Mouse (Mus musculus) intestine, embryonic 14.5 days (tissue): Measurements from ENCODE around the gene Scrn3. TPM values are rescaled to one million over a fixed set of nuclear protein-coding genes. Genes with fewer than 3 reads are reported as not detected.

ENCODE experiments used
- ATAC-seq: fragments of 200-750 bp; cut with Nextera tagmentation; replicated peaks from 2 replicates; pipeline ENCODE4 v1.8.0; 2017; ENCODE audit warnings: low read depth, moderate number of reproducible peaks, moderate TSS enrichment, moderate library complexity; ENCODE audit not compliant: low FRiP score, low TSS enrichment
- DNase-seq: peaks from one replicate; pipeline ENCODE4 v3.0.0-alpha.2; 2018; ENCODE audit warnings: low spot score
- H3K27ac ChIP-seq: fragments of 300-500 bp; sonication (generic); 2 replicates; pipeline ENCODE4 v1.5.1; 2014; ENCODE audit warnings: low read depth, mild to moderate bottlenecking, control low read depth
- H3K27me3 ChIP-seq: fragments of 300-500 bp; sonication (generic); replicated peaks from 2 replicates; pipeline ENCODE4 v1.6.1; 2014; ENCODE audit warnings: low read length, control low read depth; ENCODE audit not compliant: control insufficient read depth, insufficient read depth
- H3K36me3 ChIP-seq: fragments of 300-500 bp; sonication (generic); 2 replicates; pipeline ENCODE4 v1.6.1; 2014; ENCODE audit warnings: low read length, control low read depth; ENCODE audit not compliant: control insufficient read depth, insufficient read depth
- H3K4me1 ChIP-seq: fragments of 300-500 bp; sonication (generic); replicated peaks from 2 replicates; pipeline ENCODE4 v1.6.1; 2014; ENCODE audit warnings: low read length, control low read depth, mixed read lengths; ENCODE audit not compliant: control insufficient read depth, insufficient read depth
- H3K4me2 ChIP-seq: fragments of 300-500 bp; sonication (generic); 2 replicates; pipeline ENCODE4 v1.6.1; 2014; ENCODE audit warnings: low read length
- H3K4me3 ChIP-seq: fragments of 300-500 bp; sonication (generic); 2 replicates; pipeline ENCODE4 v1.5.1; 2014; ENCODE audit warnings: low read depth, low read length, control low read depth, mixed read lengths
- H3K9ac ChIP-seq: fragments of 300-500 bp; sonication (generic); 2 replicates; pipeline ENCODE4 v1.6.1; 2014; ENCODE audit warnings: mild to moderate bottlenecking, low read length
- H3K9me3 ChIP-seq: fragments of 300-500 bp; sonication (generic); 2 replicates; pipeline ENCODE4 v1.6.1; 2016; ENCODE audit warnings: low read length, control low read depth; ENCODE audit not compliant: control insufficient read depth
- WGBS: fragments of 180-500 bp; shearing (Covaris S2); extraction: QIAGEN DNeasy Blood & Tissue Kit; methylation state at CpG from one replicate; pipeline ENCODE4 v1.1.7; 2014; 5-methylcytosine and 5-hydroxymethylcytosine counted together
- polyA plus RNA-seq: library from polyadenylated mRNA; unstranded; fragments of >200 nt; fragmentation: Nextera tagmentation; extraction: Ambion mirVana; gene quantifications from 2 replicates; pipeline ENCODE4 v1.2.1, GENCODE M21; 2014

The Scrn3 gene
- polyA plus RNA-seq, 1 experiment from 2014 or later: 12.6 TPM

DNA sequence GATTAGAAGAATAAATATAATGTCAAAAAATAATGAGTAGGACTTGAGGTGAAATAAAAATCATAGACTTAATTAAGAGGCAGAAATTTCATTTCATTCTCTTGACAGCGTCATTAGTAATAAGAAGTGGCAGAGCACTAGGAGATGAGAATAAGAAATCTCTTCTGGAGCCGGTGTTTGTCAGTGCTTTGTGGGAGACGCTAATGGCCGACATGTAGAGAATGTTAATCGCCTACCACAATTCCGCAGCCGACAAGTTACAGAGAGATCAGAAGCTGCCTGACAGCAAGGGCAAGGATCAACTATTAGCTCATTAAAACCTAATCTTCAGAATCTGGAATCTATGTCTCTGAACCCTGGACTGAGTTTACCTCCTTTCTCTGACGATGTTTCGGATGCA, 35.4 kb downstream of the Scrn3 start:
- no peaks in the 10 kb centered on the region for H3K4me1 ChIP-seq
- ATAC-seq: no peak
- no peak overlapping the region for H3K4me3 ChIP-seq
- 79% methylated on average over 9 of the region's 9 CpGs for WGBS
- H3K27ac ChIP-seq: no peak overlapping the region
- DNase-seq: no peak
- no peaks in the 10 kb centered on the region for H3K36me3 ChIP-seq
- no peaks in the 10 kb centered on the region for H3K9me3 ChIP-seq
- H3K27me3 ChIP-seq: no peaks in the 10 kb centered on the region
- H3K4me2 ChIP-seq: no peak overlapping the region
- no peak overlapping the region for H3K9ac ChIP-seq

DNA sequence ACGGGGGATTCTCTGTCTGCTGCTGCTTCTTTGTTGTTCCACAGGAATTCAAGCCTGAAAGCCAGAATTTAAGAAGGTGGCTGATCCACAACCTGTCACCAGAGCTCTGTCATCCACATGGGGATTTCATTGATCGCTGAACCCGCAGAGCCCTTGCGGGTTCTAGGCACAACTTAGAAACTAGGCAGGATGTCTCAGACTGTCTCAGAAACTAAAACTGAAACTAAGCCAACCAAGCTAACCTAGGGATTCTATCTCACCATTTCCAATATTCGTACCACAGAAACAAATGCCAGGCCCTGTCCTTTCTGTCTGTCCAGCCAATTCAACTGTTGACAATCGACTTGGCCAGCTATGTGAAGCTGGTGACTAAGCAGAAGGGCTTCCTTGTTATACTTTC, 35.8 kb downstream of the Scrn3 start:
- H3K9ac ChIP-seq: no peak overlapping the region
- ATAC-seq (no peak), DNase-seq (no peak)
- H3K27ac ChIP-seq: no peak overlapping the region
- no peak overlapping the region for H3K4me3 ChIP-seq
- H3K36me3 ChIP-seq: no peaks in the 10 kb centered on the region
- H3K4me1 ChIP-seq: no peaks in the 10 kb centered on the region
- no peaks in the 10 kb centered on the region for H3K9me3 ChIP-seq
- no peaks in the 10 kb centered on the region for H3K27me3 ChIP-seq
- 86% methylated on average over 6 of the region's 6 CpGs for WGBS
- no peak overlapping the region for H3K4me2 ChIP-seq

DNA sequence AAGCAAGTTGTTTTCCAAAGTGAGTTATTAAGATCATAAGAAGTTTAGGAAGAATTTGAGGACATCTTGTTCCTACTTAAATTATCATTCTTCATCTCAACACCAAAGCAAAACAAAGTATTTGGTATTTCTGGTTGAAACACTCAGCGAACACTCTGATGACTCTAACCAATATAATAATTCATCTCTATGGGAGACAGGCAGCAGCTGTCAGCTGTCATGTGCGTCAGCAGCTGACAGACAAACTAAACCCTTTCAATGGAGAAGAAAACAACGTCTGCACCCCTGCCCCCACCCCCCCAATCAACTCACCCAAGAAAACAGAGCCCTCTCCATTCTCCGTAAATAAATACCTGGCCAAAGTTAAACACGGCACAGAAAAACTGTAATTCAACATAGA, 39.1 kb downstream of the Scrn3 start:
- WGBS: 29% methylated on average over 5 of the region's 5 CpGs
- DNase-seq: no peak
- Histone ChIP-seq H3K27ac (0 out of 2 replicates have a peak overlapping the region, but pooled peaks have one; percentile 13), H3K27me3 (no peaks in the 10 kb centered on the region), H3K4me2 (peak overlapping the region; percentile 9; the same call in 1 of the 2 replicates), H3K9ac (no peak overlapping the region), H3K4me1 (no peaks in the 10 kb centered on the region), H3K9me3 (no peaks in the 10 kb centered on the region), H3K4me3 (no peak overlapping the region), H3K36me3 (no peaks in the 10 kb centered on the region)
- no peak for ATAC-seq

DNA sequence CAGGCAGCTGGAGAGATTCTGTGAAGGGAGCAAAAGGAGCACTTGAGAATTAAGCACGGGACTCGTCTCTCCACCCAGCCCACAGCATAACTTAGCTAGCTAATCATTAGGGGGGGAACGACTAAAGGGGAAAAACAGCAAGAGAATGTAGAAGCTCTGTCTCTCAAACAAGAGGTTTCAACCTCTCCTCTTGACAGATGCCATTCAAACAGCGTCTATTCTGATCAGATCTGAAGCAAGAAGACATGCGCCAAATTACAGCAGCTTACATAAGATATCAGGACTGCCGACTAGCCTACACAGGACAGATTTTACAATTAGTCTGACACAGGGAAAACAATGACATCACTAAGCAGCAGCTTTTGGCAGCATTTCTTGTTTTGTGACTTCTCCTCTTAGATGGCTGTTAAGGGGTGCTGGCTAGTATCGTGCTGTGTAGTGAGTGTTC, 39.5 kb downstream of the Scrn3 start:
- Histone ChIP-seq H3K27ac (0 out of 2 replicates have a peak overlapping the region, but pooled peaks have one; percentile 13), H3K9me3 (no peaks in the 10 kb centered on the region), H3K4me2 (peak overlapping the region; percentile 9; the same call in 1 of the 2 replicates), H3K9ac (no peak overlapping the region), H3K4me3 (no peak overlapping the region), H3K4me1 (no peaks in the 10 kb centered on the region), H3K27me3 (no peaks in the 10 kb centered on the region), H3K36me3 (no peaks in the 10 kb centered on the region)
- no peak for DNase-seq
- ATAC-seq: no peak
- WGBS: 43% methylated on average over 7 of the region's 7 CpGs

DNA sequence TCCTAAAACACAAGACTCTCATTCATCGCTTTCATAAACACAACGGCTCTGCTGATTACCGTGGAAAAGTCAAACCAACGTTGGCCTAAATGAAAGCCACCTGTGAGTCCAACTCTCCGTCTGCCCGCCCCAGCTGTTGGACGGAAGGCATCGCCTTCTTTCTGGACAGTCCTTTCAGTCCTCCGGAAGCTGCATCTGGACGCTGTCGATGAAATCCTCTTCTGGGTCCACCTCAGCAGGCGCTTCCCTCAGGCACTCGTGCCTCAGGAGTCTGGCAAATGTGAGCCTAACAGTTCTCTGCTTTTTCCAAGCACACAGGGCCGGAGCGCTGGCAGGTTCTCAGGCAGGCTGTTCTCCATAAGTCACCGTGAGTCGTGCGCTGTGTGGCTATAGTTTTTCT, 44.6 kb downstream of the Scrn3 start:
- Histone ChIP-seq H3K9ac (no peak overlapping the region), H3K27me3 (no peaks in the 10 kb centered on the region), H3K4me3 (no peak overlapping the region), H3K4me2 (peak overlapping the region; percentile 26; the same call in 1 of the 2 replicates), H3K9me3 (no peaks in the 10 kb centered on the region), H3K36me3 (no peaks in the 10 kb centered on the region), H3K27ac (no peak overlapping the region), H3K4me1 (no peaks in the 10 kb centered on the region)
- WGBS: 55% methylated on average over 18 of the region's 18 CpGs
- DNase-seq (no peak), ATAC-seq (no peak)

DNA sequence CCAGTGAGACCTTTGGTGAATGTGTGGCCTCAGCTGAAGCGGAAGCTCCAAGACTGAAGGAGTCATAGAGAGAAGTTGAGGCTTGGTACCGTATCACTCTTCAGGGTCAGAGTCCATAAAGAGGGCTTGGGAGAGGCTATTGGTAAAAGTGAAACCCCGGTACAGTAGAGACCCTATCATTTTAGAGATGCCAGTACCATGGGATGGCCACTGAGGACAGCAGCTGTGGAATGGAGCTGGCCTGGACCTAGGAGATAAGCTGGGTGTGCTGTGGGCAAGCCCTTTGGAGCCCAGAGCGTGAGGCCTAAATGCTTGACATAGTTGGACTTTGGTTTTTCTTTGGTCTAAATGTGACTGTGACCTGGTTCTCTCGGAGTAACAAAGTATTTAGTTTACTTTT, 47.5 kb downstream of the Scrn3 start:
- no peak overlapping the region for H3K4me2 ChIP-seq
- WGBS: 92% methylated on average over 5 of the region's 5 CpGs
- no peak overlapping the region for H3K9ac ChIP-seq
- H3K27me3 ChIP-seq: no peaks in the 10 kb centered on the region
- no peaks in the 10 kb centered on the region for H3K36me3 ChIP-seq
- H3K4me3 ChIP-seq: no peak overlapping the region
- DNase-seq (no peak), ATAC-seq (no peak)
- no peak overlapping the region for H3K27ac ChIP-seq
- H3K9me3 ChIP-seq: no peaks in the 10 kb centered on the region
- H3K4me1 ChIP-seq: no peaks in the 10 kb centered on the region

DNA sequence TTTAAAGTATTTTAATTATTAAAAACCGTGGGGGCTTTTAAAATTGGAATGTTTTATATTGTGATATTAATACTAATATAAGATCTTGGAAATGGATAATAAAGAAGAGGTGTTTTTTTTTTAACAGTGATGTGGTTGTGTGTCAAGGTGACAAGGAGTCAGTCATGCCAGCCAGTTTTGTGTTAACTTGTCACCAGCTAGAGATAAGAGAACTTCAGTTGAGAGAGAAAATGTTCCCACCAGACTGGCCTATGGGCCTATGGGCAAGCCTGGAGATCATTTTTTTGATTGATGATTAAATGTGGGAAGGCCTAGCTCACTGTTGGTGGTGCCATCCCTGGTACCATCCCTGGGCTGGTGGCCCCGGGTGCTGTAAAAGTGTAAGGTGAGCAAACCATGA, 48.1 kb downstream of the Scrn3 start:
- no peak overlapping the region for H3K4me2 ChIP-seq
- ATAC-seq (no peak), DNase-seq (no peak)
- H3K27me3 ChIP-seq: no peaks in the 10 kb centered on the region
- H3K9me3 ChIP-seq: no peaks in the 10 kb centered on the region
- H3K9ac ChIP-seq: no peak overlapping the region
- no peak overlapping the region for H3K27ac ChIP-seq
- H3K4me1 ChIP-seq: no peaks in the 10 kb centered on the region
- H3K4me3 ChIP-seq: no peak overlapping the region
- no peaks in the 10 kb centered on the region for H3K36me3 ChIP-seq
- WGBS: 88% methylated on average over 2 of the region's 2 CpGs

DNA sequence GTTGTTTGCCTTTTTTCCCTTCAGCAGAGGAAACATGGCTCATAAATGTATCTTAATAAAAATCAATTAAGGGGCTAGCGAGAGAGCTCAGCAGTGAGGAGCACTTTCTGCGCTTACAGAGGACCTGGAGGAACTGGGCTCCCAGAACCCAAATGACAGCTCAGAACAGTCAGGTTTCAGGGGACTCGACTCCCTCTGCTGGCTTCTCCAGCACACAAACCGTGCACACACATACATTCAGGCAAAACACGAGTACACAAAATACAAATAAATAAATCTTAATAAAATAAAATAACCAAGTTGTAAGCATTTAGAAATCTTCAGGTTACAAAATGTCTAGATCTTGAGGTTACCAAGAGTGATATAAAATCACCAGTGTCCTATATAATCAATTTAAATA, 51.0 kb downstream of the Scrn3 start:
- H3K36me3 ChIP-seq: no peaks in the 10 kb centered on the region
- no peaks in the 10 kb centered on the region for H3K9me3 ChIP-seq
- H3K4me3 ChIP-seq: no peak overlapping the region
- H3K9ac ChIP-seq: no peak overlapping the region
- ATAC-seq (no peak), DNase-seq (no peak)
- no peak overlapping the region for H3K27ac ChIP-seq
- no peak overlapping the region for H3K4me2 ChIP-seq
- no peaks in the 10 kb centered on the region for H3K4me1 ChIP-seq
- H3K27me3 ChIP-seq: no peaks in the 10 kb centered on the region
- WGBS: 73% methylated on average over 5 of the region's 5 CpGs

DNA sequence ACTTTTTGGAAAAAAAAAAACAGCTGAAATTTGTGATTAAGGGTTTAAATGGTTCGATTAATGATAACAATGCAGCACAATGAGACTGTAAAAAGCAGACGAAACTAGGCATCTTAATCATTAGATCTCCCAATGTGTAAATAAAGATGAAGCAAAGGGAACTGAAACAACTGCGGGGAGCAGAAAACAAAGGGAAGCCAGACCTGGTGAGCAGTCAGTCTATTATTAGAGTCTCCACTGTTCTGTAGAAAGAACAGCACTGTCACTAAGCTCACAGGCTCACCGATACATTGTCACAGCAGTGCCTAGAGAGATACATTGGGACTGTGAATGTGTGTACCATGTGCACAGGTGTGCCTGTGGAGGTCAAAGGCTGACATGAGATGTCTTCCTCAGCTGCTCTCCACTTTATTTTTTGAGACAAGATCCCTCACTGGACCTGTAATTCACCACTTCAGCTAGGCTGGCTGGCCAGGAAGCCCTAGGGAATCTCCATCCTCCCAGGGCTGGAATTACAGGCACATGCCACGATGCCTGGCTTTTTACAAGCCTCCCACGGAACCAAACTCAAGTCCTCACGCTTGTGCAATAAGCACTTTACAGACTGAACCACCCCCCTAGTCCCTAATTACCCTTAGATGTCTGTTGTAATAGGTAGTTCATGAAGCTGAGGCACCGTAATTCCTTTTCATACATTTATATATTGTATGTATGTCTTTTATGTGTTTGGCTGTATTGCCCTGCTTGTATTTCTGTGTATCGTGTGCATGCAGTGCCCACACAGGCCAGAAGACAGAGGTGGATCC, 59.3 kb downstream of the Scrn3 start:
- Histone ChIP-seq H3K27me3 (no peaks in the 10 kb centered on the region), H3K27ac (no peak overlapping the region), H3K9me3 (no peaks in the 10 kb centered on the region), H3K4me2 (no peak overlapping the region), H3K9ac (no peak overlapping the region), H3K36me3 (no peaks in the 10 kb centered on the region), H3K4me3 (no peak overlapping the region), H3K4me1 (no peaks in the 10 kb centered on the region)
- WGBS: 75% methylated on average over 9 of the region's 9 CpGs
- no peak for DNase-seq
- ATAC-seq: no peak
